Mouse (Mus musculus) liver, embryonic 14.5 days (tissue): Measurements from ENCODE around the gene Trabd2b. TPM values are rescaled to one million over a fixed set of nuclear protein-coding genes. Genes with fewer than 3 reads are reported as not detected.

Experiments
- ATAC-seq: fragments of 200-750 bp; cut with Nextera tagmentation; 2 replicates; pipeline ENCODE4 v1.8.0; 2017; ENCODE audit warnings: moderate number of reproducible peaks, mild to moderate bottlenecking, moderate library complexity; ENCODE audit not compliant: insufficient read depth
- DNase-seq, 3 experiments: peaks; one replicate each; pipeline ENCODE4 v3.0.0-alpha.2; 2012 to 2013; ENCODE audit warnings: low read depth in 3 of 3, low spot score in 3 of 3
- H3K27ac ChIP-seq: fragments of 300-500 bp; sonication (generic); 2 replicates; pipeline ENCODE4 v1.5.1; 2014; ENCODE audit warnings: moderate library complexity, mild to moderate bottlenecking, control low read depth, inconsistent platforms
- H3K27me3 ChIP-seq: fragments of 300-500 bp; sonication (generic); 2 replicates; pipeline ENCODE4 v1.6.1; 2014; ENCODE audit warnings: mild to moderate bottlenecking, low read length, moderate library complexity; ENCODE audit not compliant: control insufficient read depth, insufficient read depth
- H3K36me3 ChIP-seq: fragments of 300-500 bp; sonication (generic); replicated peaks from 2 replicates; pipeline ENCODE4 v1.6.1; 2014; ENCODE audit warnings: low read depth; ENCODE audit not compliant: control insufficient read depth, insufficient read depth
- H3K4me1 ChIP-seq, 2 experiments: fragments of 200-500 bp in 1 of 2; fragments of 300-500 bp in 1 of 2; sonication (generic) in 1 of 2; replicated peaks; 2 replicates each; pipeline ENCODE4 v1.6.1; 2012 to 2014; ENCODE audit warnings: antibody characterized with exemption in 1 of 2, inconsistent platforms in 1 of 2, low read length in 1 of 2; ENCODE audit not compliant: control insufficient read depth in 2 of 2, insufficient read depth in 2 of 2
- H3K4me2 ChIP-seq: fragments of 300-500 bp; sonication (generic); 2 replicates; pipeline ENCODE4 v1.6.1; 2014; ENCODE audit warnings: low read depth, mild to moderate bottlenecking, control low read depth, moderate library complexity
- H3K4me3 ChIP-seq, 2 experiments: fragments of 200-500 bp in 1 of 2; fragments of 300-500 bp in 1 of 2; sonication (generic) in 1 of 2; 2 replicates each; pipeline ENCODE4 v1.5.1; 2012 to 2014; ENCODE audit warnings: low read depth in 2 of 2, low read length in 2 of 2, mild to moderate bottlenecking in 2 of 2, control low read depth in 1 of 2, inconsistent platforms in 1 of 2, moderate library complexity in 1 of 2; ENCODE audit not compliant: insufficient read depth in 1 of 2
- H3K9ac ChIP-seq: fragments of 300-500 bp; sonication (generic); replicated peaks from 2 replicates; pipeline ENCODE4 v1.6.1; 2014; ENCODE audit warnings: mild to moderate bottlenecking, control low read depth, moderate library complexity
- H3K9me3 ChIP-seq: fragments of 300-500 bp; sonication (generic); 2 replicates; pipeline ENCODE4 v1.6.1; 2016; ENCODE audit warnings: low read length, mixed read lengths; ENCODE audit not compliant: control insufficient read depth
- CTCF ChIP-seq: IDR thresholded peaks from 2 replicates; pipeline ENCODE4 v1.5.1; 2016; ENCODE audit warnings: antibody characterized with exemption, low read depth, control low read depth
- EP300 ChIP-seq: IDR thresholded peaks from 2 replicates; pipeline ENCODE4 v1.6.1; 2016; ENCODE audit warnings: antibody characterized with exemption, low read depth
- WGBS: fragments of 180-500 bp; shearing (Covaris S2); extraction: QIAGEN DNeasy Blood & Tissue Kit; methylation state at CpG from one replicate; pipeline ENCODE4 v1.1.7; 2014; ENCODE audit not compliant: insufficient replicate concordance; 5-methylcytosine and 5-hydroxymethylcytosine counted together
- polyA plus RNA-seq, 2 experiments: library from polyadenylated mRNA; depleted of rRNA in 1 of 2; stranded (reverse) in 1 of 2; unstranded in 1 of 2; fragments of >200 nt; fragmentation: Nextera tagmentation in 1 of 2; extraction: Ambion mirVana in 1 of 2; gene quantifications; 2 replicates each; pipeline versions ENCODE4 v1.2.1 to v1.2.3; 2012 to 2014

The Trabd2b gene
- polyA plus RNA-seq, 2 experiments, result 0.04 to 0.09 TPM

DNA sequence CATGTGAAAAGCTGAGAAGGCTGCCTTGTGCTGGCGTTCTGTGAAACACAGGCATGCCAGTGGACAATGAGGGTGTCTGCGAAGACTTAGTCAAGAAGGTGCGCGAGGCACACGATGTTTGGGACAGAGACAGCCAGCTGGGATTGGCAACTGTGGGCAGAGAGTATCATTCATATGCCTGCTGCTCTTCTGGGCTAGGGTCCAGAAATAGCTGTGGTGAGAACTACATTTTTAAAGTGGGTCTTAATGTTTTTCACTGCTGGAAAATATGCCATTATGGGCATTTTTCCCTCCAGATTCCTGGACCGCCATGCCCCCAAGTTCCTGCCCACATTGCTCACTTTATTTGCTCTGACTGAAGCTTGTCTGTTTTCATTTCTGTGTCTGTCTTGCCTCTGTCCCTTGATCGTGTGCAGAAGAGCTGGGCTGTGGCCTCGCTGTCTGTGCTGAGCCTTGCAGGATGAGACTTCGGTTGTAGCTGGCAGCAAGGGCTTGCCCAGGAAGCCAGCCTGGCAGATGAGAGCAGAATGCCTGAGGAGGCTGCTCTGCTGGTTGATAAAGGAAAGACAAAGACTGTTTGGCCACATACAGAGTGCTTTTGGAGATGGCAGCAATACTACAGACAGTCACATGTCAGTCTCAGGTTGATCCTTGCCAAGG lies 42.0 kb downstream of the Trabd2b start:
- H3K9ac ChIP-seq, result no peak overlapping the region
- H3K36me3 ChIP-seq, result no peaks in the 10 kb centered on the region
- no peaks in the 10 kb centered on the region for H3K9me3 ChIP-seq
- DNase-seq (no peak), ATAC-seq (no peak)
- H3K4me1 ChIP-seq, result no peaks in the 10 kb centered on the region
- no peak overlapping the region for H3K4me2 ChIP-seq
- TF ChIP-seq CTCF (no peak), EP300 (no peak)
- H3K4me3 ChIP-seq, result no peak overlapping the region
- 69% methylated on average over 9 of the region's 9 CpGs for WGBS
- no peaks in the 10 kb centered on the region for H3K27me3 ChIP-seq
- no peak overlapping the region for H3K27ac ChIP-seq

GRCm38 (mm10) chr4:114453101-114453500 lies 46.6 kb downstream of the Trabd2b start:
- no peak for TF ChIP-seq CTCF
- no peak for TF ChIP-seq EP300
- Histone ChIP-seq H3K4me1 (no peaks in the 10 kb centered on the region), H3K36me3 (no peaks in the 10 kb centered on the region), H3K9ac (no peak overlapping the region), H3K27ac (no peak overlapping the region), H3K9me3 (no peaks in the 10 kb centered on the region), H3K4me2 (no peak overlapping the region), H3K27me3 (no peaks in the 10 kb centered on the region), H3K4me3 (no peak overlapping the region)
- ATAC-seq (no peak), DNase-seq (no peak)
- 40% methylated on average over 3 of the region's 3 CpGs for WGBS

GRCm38 (mm10) chr4:114454016-114454415 lies 47.5 kb downstream of the Trabd2b start:
- H3K4me1 ChIP-seq, result no peaks in the 10 kb centered on the region
- no peak overlapping the region for H3K4me2 ChIP-seq
- ATAC-seq (no peak), DNase-seq (no peak)
- no peak overlapping the region for H3K27ac ChIP-seq
- H3K4me3 ChIP-seq, result no peak overlapping the region
- no peak overlapping the region for H3K9ac ChIP-seq
- no peaks in the 10 kb centered on the region for H3K27me3 ChIP-seq
- TF ChIP-seq EP300 (no peak), CTCF (no peak)
- no peaks in the 10 kb centered on the region for H3K9me3 ChIP-seq
- 51% methylated on average over 4 of the region's 4 CpGs for whole genome bisulfite sequencing
- H3K36me3 ChIP-seq, result no peaks in the 10 kb centered on the region

DNA sequence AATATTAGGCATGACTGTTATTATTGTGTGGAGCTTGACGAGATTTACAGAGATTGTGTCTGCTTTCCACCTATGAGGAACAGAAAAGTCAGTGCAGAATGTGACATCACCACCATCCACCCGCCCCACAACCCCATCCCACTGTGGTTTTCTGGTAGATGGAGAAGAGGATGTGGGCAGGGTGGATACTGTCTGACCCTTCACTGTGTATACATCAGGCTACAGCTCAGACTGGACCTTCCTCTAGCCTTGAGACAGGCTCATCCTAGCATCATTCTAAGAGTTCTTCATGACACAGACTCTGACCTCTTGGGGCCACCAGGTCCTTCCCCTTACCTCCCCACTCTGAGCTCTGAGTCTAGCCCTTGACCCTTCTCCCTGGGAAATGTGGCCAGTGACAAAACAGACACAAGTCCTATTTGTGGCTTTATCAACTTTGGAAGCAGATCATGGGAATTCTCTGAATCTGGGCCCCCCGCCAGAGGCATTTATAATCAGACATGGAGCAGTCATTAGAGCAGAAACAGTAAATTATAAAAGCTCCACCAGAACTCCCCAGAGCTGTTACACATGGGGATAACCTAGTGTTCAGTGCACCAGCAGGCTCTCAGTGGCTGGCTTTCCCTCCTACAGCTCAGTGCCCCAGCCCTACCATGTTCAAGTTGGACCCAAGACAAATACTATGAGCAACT lies 48.1 kb downstream of the Trabd2b start:
- TF ChIP-seq CTCF, result no peak
- no peak for TF ChIP-seq EP300

DNA sequence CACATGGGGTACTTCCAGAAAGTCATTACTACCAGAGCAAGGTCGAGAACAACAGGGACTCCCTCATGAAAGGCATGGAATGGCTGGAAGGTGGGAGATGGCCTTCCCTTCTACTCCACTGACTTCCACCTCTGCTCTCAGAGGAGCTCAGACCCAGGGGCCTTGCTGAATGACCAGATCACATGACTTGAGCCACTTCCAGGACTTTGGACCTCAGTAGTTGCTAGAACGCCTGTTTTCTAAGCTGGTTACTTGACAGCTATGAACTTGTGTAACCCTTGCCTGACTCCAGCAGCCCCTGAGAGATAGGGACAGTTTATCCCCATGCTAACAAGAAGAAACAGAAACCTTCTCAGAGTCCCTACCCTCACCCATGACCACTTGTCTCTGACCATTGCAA lies 50.6 kb downstream of the Trabd2b start:
- WGBS, result 47% methylated on average over 2 of the region's 2 CpGs
- DNase-seq, result no peak

More for the DNA sequence above, 48.1 kb downstream of the Trabd2b start:
- H3K9me3 ChIP-seq, result no peaks in the 10 kb centered on the region
- DNase-seq (no peak), ATAC-seq (no peak)
- no peaks in the 10 kb centered on the region for H3K36me3 ChIP-seq
- H3K4me1 ChIP-seq, result no peaks in the 10 kb centered on the region
- no peak overlapping the region for H3K4me3 ChIP-seq
- H3K27me3 ChIP-seq, result no peaks in the 10 kb centered on the region
- H3K27ac ChIP-seq, result no peak overlapping the region
- 36% methylated on average over 3 of the region's 3 CpGs for WGBS
- H3K9ac ChIP-seq, result no peak overlapping the region
- no peak overlapping the region for H3K4me2 ChIP-seq

More for the DNA sequence above, 50.6 kb downstream of the Trabd2b start:
- H3K9ac ChIP-seq, result no peak overlapping the region
- no peak for ATAC-seq
- H3K4me2 ChIP-seq, result no peak overlapping the region
- H3K27ac ChIP-seq, result no peak overlapping the region
- H3K36me3 ChIP-seq, result no peaks in the 10 kb centered on the region
- no peaks in the 10 kb centered on the region for H3K9me3 ChIP-seq
- H3K4me1 ChIP-seq, result no peaks in the 10 kb centered on the region
- no peaks in the 10 kb centered on the region for H3K27me3 ChIP-seq
- TF ChIP-seq CTCF, result no peak
- TF ChIP-seq EP300, result no peak
- no peak overlapping the region for H3K4me3 ChIP-seq
